Mouse (Mus musculus) CD4-positive naive resting alpha-beta T cell, adult 76 days (primary cell): ENCODE measurements around the gene Gm3500. TPM values are rescaled to one million over a fixed set of nuclear protein-coding genes. Genes with fewer than 3 reads are reported as not detected.

Experiments used
- total RNA-seq: library from RNA; stranded (reverse); gene quantifications from one replicate; pipeline ENCODE4 v1.2.4, GENCODE M21; 2023

Gm3500 gene
- total RNA-seq: not detected

GRCm38 (mm10) chr14:5388949-5389348 is at the start of gene Gm3500:
Gm3500 (minus strand) TSS chr14:5389049.

GRCm38 (mm10) chr14:5334828-5335227 is 54.0 kb downstream of the Gm3500 start, which contains the start of gene Gm3542:
Gm3542 (minus strand) TSS chr14:5334928.

Other genes starting within 250 kb of the Gm3500 start
- gene Gm3317, start 224.5 kb downstream of the Gm3500 start, total RNA-seq: not detected
- not detected for gene Gm8271, start 203.3 kb downstream of the Gm3500 start, total RNA-seq
- gene Gm3526, start 128.5 kb downstream of the Gm3500 start, total RNA-seq: not detected
- not detected for gene Gm3542, start 54.1 kb downstream of the Gm3500 start, total RNA-seq
- not detected for gene Gm3194, start 66.4 kb upstream of the Gm3500 start, total RNA-seq
- not detected for gene Gm8246, start 88.8 kb upstream of the Gm3500 start, total RNA-seq
- gene Gm3187, start 95.2 kb upstream of the Gm3500 start, total RNA-seq: not detected
- gene Gm3488, start 112.6 kb upstream of the Gm3500 start, total RNA-seq: not detected
- not detected for gene Gm3532, start 149.4 kb upstream of the Gm3500 start, total RNA-seq
- not detected for gene Gm8265, start 244.0 kb upstream of the Gm3500 start, total RNA-seq